Mouse (Mus musculus): Measurements from ENCODE around the gene Col18a1.

GRCm38 (mm10) chr10:77170400-77170799, 4.1 kb upstream of the Col18a1 start:
- TF ChIP-seq CTCF (IDR thresholded peaks at IDR 0.05): no peak
- TF ChIP-seq EP300 (IDR thresholded peaks at IDR 0.05): no peak

Measured in lung, postnatal 0 days (tissue).